Mouse (Mus musculus) forebrain, embryonic 11.5 days (tissue): ENCODE data around the gene Tenm3. TPM values are rescaled to one million over a fixed set of nuclear protein-coding genes. Genes with fewer than 3 reads are reported as not detected.

Experiments
- ATAC-seq: fragments of 200-750 bp; cut with Nextera tagmentation; replicated peaks from 2 replicates; pipeline ENCODE4 v1.8.0; 2017; ENCODE audit warnings: moderate TSS enrichment; ENCODE audit not compliant: low FRiP score
- DNase-seq: peaks from one replicate; pipeline ENCODE4 v3.0.0-alpha.2; 2017; ENCODE audit warnings: low spot score
- H3K27ac ChIP-seq: fragments of 300-500 bp; sonication (generic); 2 replicates; pipeline ENCODE4 v1.5.1; 2014; ENCODE audit warnings: low read depth, low read length
- H3K27me3 ChIP-seq: fragments of 300-500 bp; sonication (generic); 2 replicates; pipeline ENCODE4 v1.6.1; 2014; ENCODE audit warnings: mild to moderate bottlenecking, low read length, mixed read lengths; ENCODE audit not compliant: control insufficient read depth, insufficient read depth
- H3K36me3 ChIP-seq: fragments of 300-500 bp; sonication (generic); 2 replicates; pipeline ENCODE4 v1.6.1; 2014; ENCODE audit warnings: mild to moderate bottlenecking, low read length, moderate library complexity, mixed read lengths; ENCODE audit not compliant: control insufficient read depth, insufficient read depth
- H3K4me1 ChIP-seq: fragments of 300-500 bp; sonication (generic); replicated peaks from 2 replicates; pipeline ENCODE4 v1.6.1; 2014; ENCODE audit warnings: low read length, mixed read lengths; ENCODE audit not compliant: control insufficient read depth, insufficient read depth
- H3K4me2 ChIP-seq: fragments of 300-500 bp; sonication (generic); 2 replicates; pipeline ENCODE4 v1.6.1; 2014; ENCODE audit warnings: low read depth, mild to moderate bottlenecking, low read length, moderate library complexity, mixed read lengths; ENCODE audit not compliant: severe bottlenecking
- H3K4me3 ChIP-seq: fragments of 300-500 bp; sonication (generic); 2 replicates; pipeline ENCODE4 v1.5.1; 2014; ENCODE audit warnings: low read depth, low read length
- H3K9ac ChIP-seq: fragments of 300-500 bp; sonication (generic); 2 replicates; pipeline ENCODE4 v1.6.1; 2014; ENCODE audit warnings: low read length
- H3K9me3 ChIP-seq: fragments of 300-500 bp; sonication (generic); 2 replicates; pipeline ENCODE4 v1.6.1; 2016; ENCODE audit warnings: low read length, mixed read lengths; ENCODE audit not compliant: control insufficient read depth
- WGBS: fragments of 180-500 bp; shearing (Covaris S2); extraction: QIAGEN DNeasy Blood & Tissue Kit; methylation state at CpG from one replicate; pipeline ENCODE4 v1.1.7; 2014; 5-methylcytosine and 5-hydroxymethylcytosine counted together
- polyA plus RNA-seq: library from polyadenylated mRNA; unstranded; fragments of >200 nt; fragmentation: Nextera tagmentation; extraction: Ambion mirVana; gene quantifications from 2 replicates; pipeline ENCODE4 v1.2.1, GENCODE M21; 2014

The Tenm3 gene
- polyA plus RNA-seq, 1 experiment from 2014 or later = 48.1 TPM

DNA sequence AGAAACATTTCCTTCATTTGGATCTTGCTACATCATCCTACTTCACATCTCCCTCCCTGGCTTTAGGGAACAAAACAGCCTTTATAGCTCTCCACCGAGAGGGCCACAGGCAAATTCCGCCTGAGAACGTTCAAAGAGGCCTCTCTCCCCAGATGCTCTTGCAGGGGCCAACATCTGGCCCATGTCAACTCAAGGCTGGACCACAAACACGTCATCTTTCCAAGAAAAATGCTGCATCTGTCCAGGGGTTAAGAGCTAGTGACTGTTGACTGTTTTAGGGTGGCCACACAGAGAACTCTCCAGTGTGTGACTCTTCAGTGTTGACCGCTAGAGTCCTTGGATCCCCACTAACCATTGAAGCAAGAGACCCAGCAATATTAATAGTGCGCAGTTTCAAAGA is 139.3 kb downstream of the Tenm3 start:
- Histone ChIP-seq H3K9me3 (no peaks in the 10 kb centered on the region), H3K27ac (no peak overlapping the region), H3K4me1 (no peaks in the 10 kb centered on the region; the same call in 1 of the 2 replicates), H3K36me3 (no peaks in the 10 kb centered on the region), H3K4me3 (no peak overlapping the region), H3K9ac (no peak overlapping the region), H3K27me3 (no peaks in the 10 kb centered on the region), H3K4me2 (no peak overlapping the region)
- DNase-seq (no peak), ATAC-seq (no peak)
- WGBS = 80% methylated on average over 6 of the region's 6 CpGs

DNA sequence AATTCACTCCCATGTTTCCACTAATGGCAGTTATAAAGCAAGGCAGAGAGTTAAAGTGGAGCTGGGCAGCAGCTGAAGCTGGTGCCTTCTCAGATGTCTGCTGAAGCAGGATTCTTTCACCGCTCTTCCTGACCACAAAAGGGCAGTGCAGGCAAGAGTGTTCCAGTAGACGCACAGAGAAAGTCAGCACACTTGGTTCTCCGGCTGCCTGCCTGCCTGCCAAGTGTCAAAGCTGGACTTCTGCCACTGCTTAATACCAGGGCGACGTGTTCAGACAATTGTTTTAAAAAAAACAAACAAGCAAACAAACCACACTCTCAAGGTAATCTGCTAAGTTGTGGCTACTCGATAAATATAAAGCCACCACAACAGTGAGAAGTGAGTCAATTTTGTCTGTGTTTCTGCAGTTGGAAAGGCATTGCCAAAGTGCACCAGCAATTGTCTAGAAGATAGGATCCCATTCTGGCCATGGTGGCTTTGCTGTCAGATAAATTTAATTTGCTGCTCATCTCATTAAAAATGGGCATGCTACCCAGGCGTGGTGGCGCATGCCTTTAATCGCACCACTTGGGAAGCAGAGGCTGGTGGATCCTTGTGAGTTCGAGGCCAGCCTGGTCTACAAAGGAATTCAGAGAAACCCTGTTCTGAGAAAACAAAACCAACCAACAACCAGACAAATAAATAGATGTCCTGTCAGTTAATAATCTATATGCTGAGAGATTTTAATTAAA is 152.9 kb downstream of the Tenm3 start:
- no peak for ATAC-seq
- 68% methylated on average over 10 of the region's 10 CpGs for WGBS
- Histone ChIP-seq H3K4me2 (no peak overlapping the region), H3K27ac (no peak overlapping the region), H3K4me3 (no peak overlapping the region), H3K4me1 (no peaks in the 10 kb centered on the region), H3K27me3 (no peaks in the 10 kb centered on the region), H3K9ac (no peak overlapping the region), H3K9me3 (no peaks in the 10 kb centered on the region), H3K36me3 (no peaks in the 10 kb centered on the region)
- DNase-seq = no peak

DNA sequence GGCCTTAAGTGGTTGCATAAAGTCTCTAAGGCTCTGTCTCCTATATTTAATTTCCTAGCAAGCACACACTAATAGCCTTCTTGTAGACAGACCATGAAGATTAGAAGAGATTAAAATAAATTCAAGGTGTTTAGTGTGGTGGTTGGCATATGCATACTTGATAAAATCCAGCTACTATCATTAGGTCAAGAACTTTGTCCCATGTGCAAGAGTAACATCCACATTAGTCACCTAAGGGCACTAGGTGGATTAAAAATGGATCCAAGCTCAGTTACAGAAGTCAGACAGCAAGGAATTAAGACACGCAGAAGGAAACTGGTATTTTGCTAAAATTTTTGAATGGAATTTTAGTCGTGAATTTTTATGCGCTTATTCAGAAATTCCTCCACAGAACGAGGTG is 155.0 kb downstream of the Tenm3 start:
- Histone ChIP-seq H3K4me2 (no peak overlapping the region), H3K4me1 (no peaks in the 10 kb centered on the region), H3K36me3 (no peaks in the 10 kb centered on the region), H3K9ac (no peak overlapping the region), H3K27me3 (no peaks in the 10 kb centered on the region), H3K4me3 (no peak overlapping the region), H3K27ac (no peak overlapping the region), H3K9me3 (no peaks in the 10 kb centered on the region)
- WGBS = 86% methylated on average over 4 of the region's 4 CpGs
- ATAC-seq (no peak), DNase-seq (no peak)

DNA sequence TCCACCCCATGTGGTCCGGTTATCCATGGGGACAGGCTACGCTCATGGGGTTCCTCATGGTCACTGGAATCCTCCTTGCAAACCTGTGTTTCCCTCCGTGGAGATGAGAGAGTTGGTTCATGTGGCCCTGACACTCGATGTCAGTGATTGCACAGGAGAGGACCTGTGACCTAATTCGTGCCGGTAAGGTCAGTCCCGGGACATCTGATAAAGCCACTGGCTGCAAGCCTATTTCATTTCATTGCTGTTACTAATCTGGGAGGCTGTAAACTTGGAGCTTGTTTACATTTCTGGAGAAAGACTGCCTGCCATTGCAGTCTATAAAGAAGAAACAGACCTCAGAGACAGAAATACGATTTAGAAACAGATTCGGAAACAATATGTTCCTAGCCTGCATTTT is 155.6 kb downstream of the Tenm3 start:
- no peak overlapping the region for H3K27ac ChIP-seq
- no peaks in the 10 kb centered on the region for H3K4me1 ChIP-seq
- WGBS = 83% methylated on average over 9 of the region's 9 CpGs
- H3K9ac ChIP-seq = no peak overlapping the region
- no peaks in the 10 kb centered on the region for H3K9me3 ChIP-seq
- DNase-seq (no peak), ATAC-seq (no peak)
- H3K36me3 ChIP-seq = no peaks in the 10 kb centered on the region
- H3K27me3 ChIP-seq = no peaks in the 10 kb centered on the region
- no peak overlapping the region for H3K4me3 ChIP-seq
- H3K4me2 ChIP-seq = no peak overlapping the region

DNA sequence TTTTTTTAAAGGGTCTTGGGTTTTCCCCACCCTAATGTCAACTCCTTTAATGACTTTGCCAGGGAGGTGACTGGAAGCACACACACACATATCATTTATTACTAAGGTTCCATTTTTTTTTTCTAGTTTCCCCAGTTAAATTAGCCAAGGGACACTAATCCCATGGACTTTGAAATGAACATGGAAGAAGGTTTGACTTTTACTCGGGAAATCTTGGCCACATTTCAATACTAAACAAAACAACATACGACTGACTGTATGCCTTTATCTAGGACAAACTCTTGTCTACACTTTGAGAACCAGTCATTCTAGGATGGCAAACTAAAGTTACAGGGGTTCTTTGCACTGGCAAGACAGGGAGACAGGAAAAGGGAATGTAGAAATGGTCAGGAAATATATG is 170.3 kb downstream of the Tenm3 start:
- Histone ChIP-seq H3K36me3 (no peaks in the 10 kb centered on the region; the same call in 1 of the 2 replicates), H3K27ac (no peak overlapping the region), H3K4me1 (peaks cover 4% of the 10 kb centered on the region; the same call in 1 of the 2 replicates), H3K9ac (no peak overlapping the region), H3K4me3 (no peak overlapping the region), H3K27me3 (no peaks in the 10 kb centered on the region), H3K9me3 (no peaks in the 10 kb centered on the region), H3K4me2 (no peak overlapping the region)
- ATAC-seq (no peak), DNase-seq (no peak)
- WGBS = 91% methylated on average over 2 of the region's 2 CpGs

DNA sequence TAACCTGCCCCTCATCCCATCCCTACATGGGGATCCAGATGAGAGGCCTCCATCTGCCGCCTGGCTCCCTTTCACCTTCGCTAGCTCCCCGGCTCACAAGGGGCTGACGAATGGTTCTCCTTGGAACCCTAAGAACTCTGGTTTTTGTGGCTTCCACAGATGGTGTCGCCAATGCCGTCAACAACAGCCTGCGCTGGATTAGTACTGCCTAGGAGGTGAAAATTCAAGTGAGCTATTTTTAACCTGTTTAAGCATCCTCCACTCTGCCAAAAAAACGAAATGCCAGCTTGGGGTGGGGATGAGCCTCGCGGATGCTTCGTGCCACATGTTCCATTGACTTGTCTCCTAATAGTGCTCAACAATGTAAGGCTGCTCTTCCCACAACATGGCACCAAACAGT is 171.3 kb downstream of the Tenm3 start:
- Histone ChIP-seq H3K4me2 (no peak overlapping the region), H3K27ac (no peak overlapping the region), H3K9me3 (no peaks in the 10 kb centered on the region), H3K4me1 (peaks cover 4% of the 10 kb centered on the region; the same call in 1 of the 2 replicates), H3K4me3 (no peak overlapping the region), H3K36me3 (no peaks in the 10 kb centered on the region; the same call in 1 of the 2 replicates), H3K27me3 (no peaks in the 10 kb centered on the region), H3K9ac (no peak overlapping the region)
- WGBS = 96% methylated on average over 11 of the region's 11 CpGs
- DNase-seq = no peak
- ATAC-seq = no peak

DNA sequence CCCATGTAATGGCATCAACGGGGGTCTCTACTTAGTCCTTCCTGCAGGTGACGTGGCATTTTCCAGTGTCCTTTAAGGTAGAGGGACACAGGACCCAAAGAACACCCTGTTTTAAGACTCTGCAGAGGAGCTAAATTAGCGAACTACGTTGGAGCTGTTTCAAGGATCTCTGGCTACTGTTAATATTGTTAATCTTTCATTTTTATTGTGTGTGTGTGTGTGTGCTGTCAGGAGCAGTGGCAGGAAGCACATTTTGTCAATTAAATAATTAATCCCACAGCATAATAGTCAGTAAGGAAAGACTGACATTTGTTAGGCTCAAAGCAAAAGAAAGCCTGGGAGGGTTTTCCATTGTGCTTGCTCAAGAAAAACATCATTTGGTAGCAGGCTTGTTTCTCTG is 172.4 kb downstream of the Tenm3 start:
- peaks cover 4% of the 10 kb centered on the region; the same call in 1 of the 2 replicates for H3K4me1 ChIP-seq
- H3K36me3 ChIP-seq = no peaks in the 10 kb centered on the region; the same call in 1 of the 2 replicates
- H3K9me3 ChIP-seq = no peaks in the 10 kb centered on the region
- ATAC-seq (no peak), DNase-seq (no peak)
- no peak overlapping the region for H3K4me2 ChIP-seq
- H3K27me3 ChIP-seq = no peaks in the 10 kb centered on the region
- 68% methylated on average over 4 of the region's 4 CpGs for WGBS
- H3K9ac ChIP-seq = no peak overlapping the region
- no peak overlapping the region for H3K4me3 ChIP-seq
- H3K27ac ChIP-seq = no peak overlapping the region

DNA sequence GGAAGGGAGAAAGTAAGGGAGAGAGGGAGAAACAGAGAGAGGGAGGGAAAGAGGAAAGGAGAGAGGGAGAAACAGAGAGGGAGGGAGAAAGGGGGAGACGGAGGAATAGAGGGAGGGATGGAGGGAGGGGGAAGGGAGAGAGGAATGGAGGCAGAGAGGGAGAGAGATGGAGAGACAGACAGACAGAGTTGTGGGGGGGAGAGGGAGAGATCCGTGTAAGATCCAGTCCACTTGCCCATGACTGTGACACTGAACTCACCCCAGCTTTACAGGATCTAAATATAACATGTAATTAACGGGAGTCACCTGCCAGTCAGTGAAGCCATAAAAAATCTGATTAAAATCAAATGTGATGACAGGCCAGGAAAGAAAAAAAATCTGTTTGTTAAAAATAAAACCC is 172.9 kb downstream of the Tenm3 start:
- no peaks in the 10 kb centered on the region for H3K9me3 ChIP-seq
- no peak overlapping the region for H3K9ac ChIP-seq
- ATAC-seq (no peak), DNase-seq (no peak)
- H3K4me2 ChIP-seq = no peak overlapping the region
- 64% methylated on average over 3 of the region's 3 CpGs for WGBS
- H3K4me3 ChIP-seq = no peak overlapping the region
- no peaks in the 10 kb centered on the region; the same call in 1 of the 2 replicates for H3K36me3 ChIP-seq
- H3K27me3 ChIP-seq = no peaks in the 10 kb centered on the region
- H3K4me1 ChIP-seq = peaks cover 4% of the 10 kb centered on the region; the same call in 1 of the 2 replicates
- no peak overlapping the region for H3K27ac ChIP-seq

DNA sequence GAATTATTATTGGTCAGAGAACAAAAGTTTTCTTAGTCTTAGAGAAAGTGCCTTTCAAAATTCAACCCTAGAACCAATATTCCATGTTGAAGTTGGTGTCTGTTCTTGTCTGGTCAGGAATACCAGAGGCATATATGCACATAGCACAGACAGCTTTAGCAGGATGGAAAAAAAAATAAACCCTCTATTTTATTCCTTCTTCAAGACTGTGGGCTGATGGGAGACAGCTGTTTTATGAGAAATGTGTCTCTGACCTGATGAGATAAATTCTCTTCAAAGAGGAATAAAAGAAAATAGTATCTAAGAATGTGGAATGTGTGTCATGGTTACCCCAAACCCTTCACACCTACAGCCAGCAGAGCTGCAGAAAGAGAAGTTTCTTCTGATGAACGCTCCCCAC is 173.4 kb downstream of the Tenm3 start:
- Histone ChIP-seq H3K9me3 (no peaks in the 10 kb centered on the region), H3K9ac (no peak overlapping the region), H3K4me1 (peaks cover 4% of the 10 kb centered on the region; the same call in 1 of the 2 replicates), H3K27ac (no peak overlapping the region), H3K4me2 (no peak overlapping the region), H3K27me3 (no peaks in the 10 kb centered on the region), H3K4me3 (no peak overlapping the region), H3K36me3 (no peaks in the 10 kb centered on the region; the same call in 1 of the 2 replicates)
- ATAC-seq (no peak), DNase-seq (no peak)
- 73% methylated on average over 1 of the region's 1 CpGs for WGBS
